Mouse (Mus musculus): ENCODE results near the gene Pnma3. TPM values are rescaled to one million over a fixed set of nuclear protein-coding genes. Genes with fewer than 3 reads are reported as not detected.
"Not testable (repeated sequence)": the region's sequence is repeated elsewhere in the genome, so short reads cannot be mapped to it uniquely, and the experiment has no call there.

The Pnma3 gene
- 0.17 and 0.18 TPM in 2 replicates for polyA plus RNA-seq (2015; fragmentation: Nextera tagmentation; extraction: Ambion mirVana)

- peak within 1 kb of the TSS; percentile 15; the same call in 1 of the 2 replicates for H3K27ac ChIP-seq
- H3K27me3 ChIP-seq = peaks cover 10% of the 10 kb centered on the region; the same call in 1 of the 2 replicates
- H3K4me3 ChIP-seq = 0 out of 2 replicates have a peak within 1 kb of the TSS, but pooled peaks have one; percentile 4
- H3K9me3 ChIP-seq = no peaks in the 10 kb centered on the region
- 22% methylated on average over 7 of the region's 7 CpGs for WGBS
- H3K36me3 ChIP-seq = no peaks in the 10 kb centered on the region
- no peak within 1 kb of the TSS for H3K9ac ChIP-seq
- H3K4me2 ChIP-seq = peak within 1 kb of the TSS; percentile 37
- peak; percentile 28; the same call in 1 of the 2 replicates for ATAC-seq (ENCODE audit: borderline replicate concordance, extremely low read depth, low FRiP score, low TSS enrichment)
- H3K4me1 ChIP-seq = peaks cover 5% of the 10 kb centered on the region; the same call in 1 of the 2 replicates
Observed at GRCm38 (mm10) chrX:73064415-73064793, at the start of gene Pnma3. TSS of gene Pnma3 (plus strand) at chrX:73064787.

DNA sequence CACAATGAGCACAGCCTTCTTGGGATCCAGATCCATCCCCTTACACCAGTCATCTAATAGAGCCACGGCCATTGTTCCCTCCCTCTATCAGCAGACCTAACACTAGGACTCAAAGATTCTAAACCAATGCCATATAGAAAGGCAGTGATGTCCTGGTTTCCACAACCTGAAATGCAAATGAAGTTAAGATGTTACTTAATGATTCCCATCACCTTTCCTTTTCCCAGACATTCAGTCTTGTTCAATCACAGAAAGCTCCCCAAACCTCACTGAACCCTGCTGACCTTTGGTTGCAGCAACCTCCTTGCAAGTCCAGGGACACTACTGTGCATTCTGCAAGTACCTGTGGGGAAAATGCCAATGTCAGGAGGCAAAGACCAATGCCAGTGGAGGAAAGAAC is 27.6 kb upstream of the Pnma3 start, which contains the start of gene Pnma5:
Gene Pnma5, minus strand, starts transcription at position 101 of the 400 bp plus-strand sequence.
- H3K4me3 ChIP-seq = no peak within 1 kb of the TSS
- no peak for ATAC-seq (ENCODE audit: borderline replicate concordance, extremely low read depth, low FRiP score, low TSS enrichment)
- H3K9ac ChIP-seq = no peak within 1 kb of the TSS
- H3K4me1 ChIP-seq = no peaks in the 10 kb centered on the region
- 71% methylated on average over 1 of the region's 1 CpGs for WGBS
- 0 out of 2 replicates have a peak, but pooled peaks cover 4% of the 10 kb centered on the region for H3K27me3 ChIP-seq
- no peak within 1 kb of the TSS for H3K27ac ChIP-seq
- H3K9me3 ChIP-seq = no peaks in the 10 kb centered on the region
- no peaks in the 10 kb centered on the region for H3K36me3 ChIP-seq
- H3K4me2 ChIP-seq = no peak within 1 kb of the TSS

- H3K36me3 ChIP-seq = no peaks in the 10 kb centered on the region
- 82% methylated on average over 8 of the region's 8 CpGs for WGBS
- no peaks in the 10 kb centered on the region for H3K9me3 ChIP-seq
- no peak overlapping the region for H3K4me2 ChIP-seq
- H3K27ac ChIP-seq = no peak overlapping the region
- no peak for ATAC-seq (ENCODE audit: borderline replicate concordance, extremely low read depth, low FRiP score, low TSS enrichment)
- 0 out of 2 replicates have a peak, but pooled peaks cover 4% of the 10 kb centered on the region for H3K27me3 ChIP-seq
- no peaks in the 10 kb centered on the region for H3K4me1 ChIP-seq
- no peak overlapping the region for H3K4me3 ChIP-seq
- no peak overlapping the region for H3K9ac ChIP-seq
Observed at GRCm38 (mm10) chrX:73038831-73039230, 25.8 kb upstream of the Pnma3 start.

DNA sequence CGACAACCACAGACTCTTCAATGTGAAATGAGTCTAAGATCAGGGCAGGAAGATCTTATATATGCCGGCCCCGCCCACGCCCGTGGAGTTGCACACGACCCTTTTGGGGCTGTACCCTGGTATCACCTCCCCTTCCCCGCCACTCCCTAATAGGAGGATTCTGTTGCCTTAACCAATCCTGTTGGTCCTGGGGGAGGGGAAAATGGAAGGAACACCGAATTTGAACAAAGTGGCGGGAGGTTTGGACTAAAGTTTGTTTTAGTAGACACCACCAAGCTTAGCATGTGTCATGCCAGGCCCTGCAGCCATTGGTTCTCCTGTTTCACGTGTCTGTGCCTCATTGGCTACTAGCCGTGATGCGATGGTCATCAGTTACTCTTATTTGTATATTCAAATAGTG is 24.9 kb upstream of the Pnma3 start:
- Histone ChIP-seq H3K27me3 (0 out of 2 replicates have a peak, but pooled peaks cover 4% of the 10 kb centered on the region), H3K36me3 (no peaks in the 10 kb centered on the region), H3K9ac (no peak overlapping the region), H3K4me1 (no peaks in the 10 kb centered on the region), H3K4me3 (no peak overlapping the region), H3K27ac (no peak overlapping the region), H3K4me2 (no peak overlapping the region), H3K9me3 (no peaks in the 10 kb centered on the region)
- 79% methylated on average over 12 of the region's 12 CpGs for WGBS
- no peak for ATAC-seq (ENCODE audit: borderline replicate concordance, extremely low read depth, low FRiP score, low TSS enrichment)

GRCm38 (mm10) chrX:73053860-73054563 is 10.6 kb upstream of the Pnma3 start:
- H3K27me3 ChIP-seq = no peaks in the 10 kb centered on the region
- ATAC-seq (ENCODE audit: borderline replicate concordance, extremely low read depth, low FRiP score, low TSS enrichment) = peak; percentile 92
- no peak overlapping the region for H3K4me3 ChIP-seq
- H3K27ac ChIP-seq = no peak overlapping the region
- no peaks in the 10 kb centered on the region for H3K36me3 ChIP-seq
- WGBS = 15% methylated on average over 14 of the region's 14 CpGs
- no peaks in the 10 kb centered on the region for H3K9me3 ChIP-seq
- no peak overlapping the region; the same call in 1 of the 2 replicates for H3K4me2 ChIP-seq
- no peak overlapping the region for H3K9ac ChIP-seq
- no peaks in the 10 kb centered on the region for H3K4me1 ChIP-seq

GRCm38 (mm10) chrX:73061528-73061927 is 3.1 kb upstream of the Pnma3 start:
- peaks cover 5% of the 10 kb centered on the region; the same call in 1 of the 2 replicates for H3K4me1 ChIP-seq
- peaks cover 10% of the 10 kb centered on the region; the same call in 1 of the 2 replicates for H3K27me3 ChIP-seq
- 0 out of 2 replicates have a peak overlapping the region, but pooled peaks have one; percentile 57 for H3K27ac ChIP-seq
- H3K4me2 ChIP-seq = no peak overlapping the region
- H3K9me3 ChIP-seq = no peaks in the 10 kb centered on the region
- no peak overlapping the region for H3K9ac ChIP-seq
- WGBS = 78% methylated on average over 1 of the region's 1 CpGs
- ATAC-seq (ENCODE audit: borderline replicate concordance, extremely low read depth, low FRiP score, low TSS enrichment) = no peak
- H3K36me3 ChIP-seq = no peaks in the 10 kb centered on the region
- H3K4me3 ChIP-seq = no peak overlapping the region

- peak overlapping the region; percentile 57 for H3K27ac ChIP-seq
- peaks cover 10% of the 10 kb centered on the region; the same call in 1 of the 2 replicates for H3K27me3 ChIP-seq
Observed at GRCm38 (mm10) chrX:73062323-73062722, 2.3 kb upstream of the Pnma3 start.

DNA sequence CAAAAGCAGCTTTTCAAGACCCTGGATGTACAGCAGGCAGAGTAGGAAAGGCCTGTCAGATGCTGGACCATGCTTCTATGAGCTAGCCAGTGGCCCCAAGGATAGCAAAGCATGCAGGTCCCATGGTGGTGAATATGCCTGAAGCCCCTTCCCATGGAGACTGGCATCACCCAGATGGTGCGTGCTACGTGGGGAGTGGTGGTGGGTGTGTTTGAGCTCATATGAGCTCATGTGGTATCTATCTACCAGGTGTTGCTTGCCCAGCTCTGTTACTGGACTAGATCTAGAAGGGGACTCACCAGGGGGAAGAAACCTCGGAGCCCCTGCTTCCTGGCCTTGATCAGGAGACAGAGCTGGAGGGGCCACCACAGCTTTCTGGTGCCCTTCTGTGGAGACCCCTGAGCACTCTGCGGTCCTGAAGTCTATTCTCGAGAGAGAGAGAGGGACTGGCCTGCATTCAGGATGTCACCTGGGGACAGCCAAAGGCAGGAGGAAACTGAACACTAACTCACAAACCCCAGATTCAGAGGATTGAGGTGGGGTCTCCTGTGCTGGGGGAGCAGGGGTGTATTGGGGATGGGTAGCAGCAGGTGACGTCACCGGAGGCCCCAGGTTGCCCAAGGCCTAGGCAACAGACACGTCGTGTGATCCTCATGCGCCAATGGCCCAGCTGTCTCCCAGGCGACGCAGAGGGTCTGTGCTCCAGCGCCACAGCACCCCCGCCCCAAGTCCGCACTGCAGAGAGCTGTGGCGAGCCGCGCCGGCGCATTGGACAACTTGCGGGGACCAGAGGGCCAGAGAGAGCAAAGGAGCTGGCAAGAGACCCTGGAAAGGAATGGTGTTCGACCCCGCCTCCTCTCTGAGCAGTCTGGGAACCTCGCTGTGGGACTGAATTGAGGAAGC is 824 bp upstream of the Pnma3 start:
- 32% methylated on average over 24 of the region's 24 CpGs for WGBS
- H3K9me3 ChIP-seq = no peaks in the 10 kb centered on the region
- H3K4me1 ChIP-seq = peaks cover 5% of the 10 kb centered on the region; the same call in 1 of the 2 replicates
- peak overlapping the region; percentile 37 for H3K4me2 ChIP-seq
- 0 out of 2 replicates have a peak overlapping the region, but pooled peaks have one; percentile 4 for H3K4me3 ChIP-seq
- H3K27ac ChIP-seq = no peak overlapping the region
- peak; percentile 52 for ATAC-seq (ENCODE audit: borderline replicate concordance, extremely low read depth, low FRiP score, low TSS enrichment)
- no peak overlapping the region for H3K9ac ChIP-seq
- no peaks in the 10 kb centered on the region for H3K36me3 ChIP-seq
- H3K27me3 ChIP-seq = peaks cover 10% of the 10 kb centered on the region; the same call in 1 of the 2 replicates

More at GRCm38 (mm10) chrX:73062323-73062722, 2.3 kb upstream of the Pnma3 start:
- Histone ChIP-seq H3K4me2 (no peak overlapping the region), H3K9ac (no peak overlapping the region), H3K36me3 (no peaks in the 10 kb centered on the region), H3K4me3 (no peak overlapping the region), H3K4me1 (peaks cover 5% of the 10 kb centered on the region; the same call in 1 of the 2 replicates), H3K9me3 (no peaks in the 10 kb centered on the region)
- WGBS = 31% methylated on average over 5 of the region's 5 CpGs
- ATAC-seq (ENCODE audit: borderline replicate concordance, extremely low read depth, low FRiP score, low TSS enrichment) = no peak

DNA sequence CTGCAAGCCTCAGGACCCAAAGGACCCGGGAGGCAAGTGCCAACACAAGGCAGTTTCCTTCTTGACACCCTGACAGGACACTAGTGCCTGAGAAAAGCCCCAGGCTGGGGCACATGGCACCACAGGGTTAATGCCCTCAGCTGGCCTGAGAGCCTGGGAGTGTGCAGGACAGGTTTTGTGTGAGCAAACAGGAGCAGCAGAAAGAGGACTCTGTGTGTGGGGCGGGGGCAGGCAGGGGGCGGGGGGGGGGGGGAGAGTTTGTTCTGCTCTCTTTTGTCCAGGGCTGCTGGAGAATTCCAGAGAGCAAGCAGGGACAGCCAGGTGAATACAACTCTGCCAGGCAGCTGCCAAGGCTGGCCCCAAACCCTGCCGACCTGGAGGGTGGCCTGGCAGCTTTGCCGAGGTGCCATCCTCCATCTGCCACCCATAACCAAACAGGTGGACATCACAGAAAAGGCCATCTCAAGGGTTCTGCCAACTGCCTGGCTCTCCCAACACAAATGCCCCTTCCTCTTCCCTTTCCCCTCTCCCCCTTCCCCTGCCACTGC is 2.3 kb downstream of the Pnma3 start:
- H3K27me3 ChIP-seq = peaks cover 10% of the 10 kb centered on the region; the same call in 1 of the 2 replicates
- not testable (repeated sequence) for H3K4me2 ChIP-seq, H3K36me3 ChIP-seq, H3K9me3 ChIP-seq, H3K9ac ChIP-seq, H3K4me3 ChIP-seq, H3K27ac ChIP-seq, H3K4me1 ChIP-seq
- 0 out of 2 replicates have a peak, but pooled peaks have one; percentile 37 for ATAC-seq (ENCODE audit: borderline replicate concordance, extremely low read depth, low FRiP score, low TSS enrichment)
- WGBS = 80% methylated on average over 1 of the region's 5 CpGs

DNA sequence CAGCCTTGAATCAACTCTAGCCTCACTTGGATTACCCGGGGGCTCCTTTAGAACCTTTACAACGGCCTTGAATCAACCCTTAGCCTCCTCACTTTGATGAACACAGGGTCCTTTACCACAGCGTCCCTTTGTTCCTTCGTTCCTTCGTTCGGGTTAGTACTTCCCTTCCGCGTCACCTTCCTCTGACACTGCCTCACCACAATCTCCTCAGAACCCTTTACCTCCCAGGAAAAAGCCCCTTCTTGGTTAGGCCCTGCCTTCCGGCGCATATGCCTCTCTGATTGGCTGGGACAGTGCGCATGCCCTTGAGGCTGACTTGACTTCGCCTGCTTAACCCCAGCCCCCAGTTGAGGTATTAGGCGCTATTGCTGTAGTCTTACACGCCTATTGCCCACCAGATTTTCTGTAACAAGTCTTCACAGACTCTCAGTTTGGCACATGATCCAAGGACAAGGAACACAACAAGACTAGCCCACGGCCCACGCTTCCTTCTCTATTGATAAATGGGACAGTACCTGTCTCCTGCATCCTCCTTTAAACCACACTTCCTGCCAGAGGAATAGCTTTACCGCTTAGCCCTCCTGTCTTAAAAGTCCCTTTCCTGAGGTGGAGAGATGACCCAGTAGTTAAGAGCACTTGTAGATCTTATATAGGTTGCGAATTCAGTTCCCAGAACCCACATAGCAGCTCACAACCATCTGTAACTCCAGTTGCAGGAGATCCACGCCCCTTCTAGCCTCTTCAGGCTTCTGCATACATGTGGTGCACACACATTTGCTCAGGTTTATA is 17.9 kb downstream of the Pnma3 start, which contains the start of gene Xlr4a:
Gene Xlr4a, minus strand, starts transcription at position 212 of the 789 bp plus-strand sequence.
- WGBS = 77% methylated on average over 19 of the region's 19 CpGs
- not testable (repeated sequence) for ATAC-seq (ENCODE audit: borderline replicate concordance, extremely low read depth, low FRiP score, low TSS enrichment); H3K9me3 ChIP-seq; H3K9ac ChIP-seq; H3K4me1 ChIP-seq; H3K4me2 ChIP-seq; H3K4me3 ChIP-seq; H3K36me3 ChIP-seq; H3K27ac ChIP-seq; H3K27me3 ChIP-seq
